Mouse (Mus musculus): ENCODE results near the gene Nrcam. TPM values are rescaled to one million over a fixed set of nuclear protein-coding genes. Genes with fewer than 3 reads are reported as not detected.

The Nrcam gene
- polyA plus RNA-seq, 1 experiment from 2014 or later = 133 TPM

GRCm38 (mm10) chr12:44453791-44454190 lies 125.1 kb downstream of the Nrcam start:
- Histone ChIP-seq H3K4me1 (replicated peaks) (0 out of 2 replicates have a peak, but pooled peaks cover 11% of the 10 kb centered on the region), H3K27ac (no peak overlapping the region), H3K27me3 (no peaks in the 10 kb centered on the region), H3K9me3 (no peaks in the 10 kb centered on the region), H3K4me2 (no peak overlapping the region), H3K4me3 (no peak overlapping the region), H3K9ac (no peak overlapping the region), H3K36me3 (no peaks in the 10 kb centered on the region)
- ATAC-seq (ENCODE audit: low FRiP score) = no peak
- WGBS = 74% methylated on average over 4 of the region's 4 CpGs

- Histone ChIP-seq H3K4me2 (no peak overlapping the region), H3K4me3 (no peak overlapping the region), H3K9ac (no peak overlapping the region), H3K9me3 (no peaks in the 10 kb centered on the region), H3K4me1 (replicated peaks) (peaks cover 23% of the 10 kb centered on the region), H3K27me3 (no peaks in the 10 kb centered on the region), H3K36me3 (no peaks in the 10 kb centered on the region), H3K27ac (no peak overlapping the region)
- ATAC-seq (ENCODE audit: low FRiP score) = no peak
- 79% methylated on average over 4 of the region's 4 CpGs for WGBS
Observed at GRCm38 (mm10) chr12:44457961-44458360, 129.3 kb downstream of the Nrcam start.

- Histone ChIP-seq H3K9me3 (no peaks in the 10 kb centered on the region), H3K4me1 (replicated peaks) (peaks cover 27% of the 10 kb centered on the region), H3K27me3 (no peaks in the 10 kb centered on the region), H3K36me3 (no peaks in the 10 kb centered on the region), H3K9ac (no peak overlapping the region; the same call in 1 of the 2 replicates), H3K27ac (peak overlapping the region; percentile 85), H3K4me3 (no peak overlapping the region), H3K4me2 (peak overlapping the region; percentile 23; the same call in 1 of the 2 replicates)
- ATAC-seq (ENCODE audit: low FRiP score) = peak; percentile 91
- 20% methylated on average over 4 of the region's 4 CpGs for WGBS
Observed at GRCm38 (mm10) chr12:44462436-44462835, 133.8 kb downstream of the Nrcam start.

- 14% methylated on average over 6 of the region's 6 CpGs for WGBS
- no peaks in the 10 kb centered on the region for H3K9me3 ChIP-seq
- H3K4me2 ChIP-seq = 0 out of 2 replicates have a peak overlapping the region, but pooled peaks have one; percentile 23
- no peak overlapping the region; the same call in 1 of the 2 replicates for H3K9ac ChIP-seq
- no peaks in the 10 kb centered on the region for H3K36me3 ChIP-seq
- H3K27me3 ChIP-seq = no peaks in the 10 kb centered on the region
- ATAC-seq (ENCODE audit: low FRiP score) = peak; percentile 76
- peaks cover 27% of the 10 kb centered on the region for H3K4me1 ChIP-seq (replicated peaks)
- peak overlapping the region; percentile 85 for H3K27ac ChIP-seq
- H3K4me3 ChIP-seq = no peak overlapping the region
Observed at GRCm38 (mm10) chr12:44462976-44463375, 134.3 kb downstream of the Nrcam start.

GRCm38 (mm10) chr12:44471073-44471472 lies 142.4 kb downstream of the Nrcam start:
- Histone ChIP-seq H3K4me1 (replicated peaks) (peaks cover 10% of the 10 kb centered on the region; the same call in 1 of the 2 replicates), H3K36me3 (no peaks in the 10 kb centered on the region), H3K27ac (peak overlapping the region; percentile 36; the same call in 1 of the 2 replicates), H3K9ac (no peak overlapping the region), H3K27me3 (no peaks in the 10 kb centered on the region), H3K4me2 (no peak overlapping the region), H3K4me3 (no peak overlapping the region), H3K9me3 (no peaks in the 10 kb centered on the region)
- ATAC-seq (ENCODE audit: low FRiP score) = 0 out of 2 replicates have a peak, but pooled peaks have one; percentile 57
- WGBS = 49% methylated on average over 5 of the region's 5 CpGs

- no peak overlapping the region for H3K4me2 ChIP-seq
- no peak for ATAC-seq (ENCODE audit: low FRiP score)
- H3K4me3 ChIP-seq = no peak overlapping the region
- no peaks in the 10 kb centered on the region for H3K27me3 ChIP-seq
- no peak overlapping the region for H3K9ac ChIP-seq
- H3K27ac ChIP-seq = no peak overlapping the region
- H3K4me1 ChIP-seq (replicated peaks) = peaks cover 17% of the 10 kb centered on the region
- H3K36me3 ChIP-seq = no peaks in the 10 kb centered on the region
- no peaks in the 10 kb centered on the region for H3K9me3 ChIP-seq
Observed at GRCm38 (mm10) chr12:44475355-44475754, 146.7 kb downstream of the Nrcam start.

GRCm38 (mm10) chr12:44479260-44480030 lies 150.8 kb downstream of the Nrcam start:
- H3K27ac ChIP-seq = peak overlapping the region; percentile 67; the same call in 1 of the 2 replicates
- H3K9ac ChIP-seq = no peak overlapping the region
- WGBS = 55% methylated on average over 6 of the region's 6 CpGs
- peaks cover 17% of the 10 kb centered on the region for H3K4me1 ChIP-seq (replicated peaks)
- no peaks in the 10 kb centered on the region for H3K36me3 ChIP-seq
- H3K4me3 ChIP-seq = no peak overlapping the region
- H3K27me3 ChIP-seq = no peaks in the 10 kb centered on the region
- no peak overlapping the region for H3K4me2 ChIP-seq
- ATAC-seq (ENCODE audit: low FRiP score) = peak; percentile 49; the same call in 1 of the 2 replicates
- no peaks in the 10 kb centered on the region for H3K9me3 ChIP-seq

GRCm38 (mm10) chr12:44480031-44480419 lies 151.3 kb downstream of the Nrcam start:
- Histone ChIP-seq H3K27me3 (no peaks in the 10 kb centered on the region), H3K4me1 (replicated peaks) (peaks cover 17% of the 10 kb centered on the region), H3K9ac (no peak overlapping the region), H3K27ac (peak overlapping the region; percentile 67; the same call in 1 of the 2 replicates), H3K4me3 (no peak overlapping the region), H3K9me3 (no peaks in the 10 kb centered on the region), H3K4me2 (no peak overlapping the region), H3K36me3 (no peaks in the 10 kb centered on the region)
- ATAC-seq (ENCODE audit: low FRiP score) = no peak
- WGBS = 59% methylated on average over 2 of the region's 2 CpGs

GRCm38 (mm10) chr12:44481415-44481814 lies 152.7 kb downstream of the Nrcam start:
- Histone ChIP-seq H3K36me3 (no peaks in the 10 kb centered on the region), H3K9ac (no peak overlapping the region), H3K4me3 (no peak overlapping the region), H3K4me1 (replicated peaks) (peaks cover 17% of the 10 kb centered on the region), H3K9me3 (no peaks in the 10 kb centered on the region), H3K4me2 (no peak overlapping the region), H3K27me3 (no peaks in the 10 kb centered on the region), H3K27ac (no peak overlapping the region)
- WGBS = 45% methylated on average over 3 of the region's 3 CpGs
- ATAC-seq (ENCODE audit: low FRiP score) = 0 out of 2 replicates have a peak, but pooled peaks have one; percentile 24

GRCm38 (mm10) chr12:44492759-44493479 lies 164.2 kb downstream of the Nrcam start:
- Histone ChIP-seq H3K4me3 (no peak overlapping the region), H3K4me1 (replicated peaks) (peaks cover 3% of the 10 kb centered on the region), H3K27me3 (no peaks in the 10 kb centered on the region), H3K4me2 (no peak overlapping the region), H3K9me3 (no peaks in the 10 kb centered on the region), H3K36me3 (no peaks in the 10 kb centered on the region), H3K9ac (no peak overlapping the region), H3K27ac (no peak overlapping the region)
- 31% methylated on average over 5 of the region's 5 CpGs for WGBS
- no peak for ATAC-seq (ENCODE audit: low FRiP score)

GRCm38 (mm10) chr12:44497762-44498161 lies 169.1 kb downstream of the Nrcam start:
- H3K4me2 ChIP-seq = no peak overlapping the region
- 80% methylated on average over 2 of the region's 2 CpGs for WGBS
- ATAC-seq (ENCODE audit: low FRiP score) = no peak
- H3K36me3 ChIP-seq = no peaks in the 10 kb centered on the region
- H3K4me1 ChIP-seq (replicated peaks) = peaks cover 32% of the 10 kb centered on the region
- H3K9ac ChIP-seq = no peak overlapping the region
- no peak overlapping the region for H3K4me3 ChIP-seq
- no peak overlapping the region for H3K27ac ChIP-seq
- H3K27me3 ChIP-seq = no peaks in the 10 kb centered on the region
- H3K9me3 ChIP-seq = no peaks in the 10 kb centered on the region

- no peak for ATAC-seq (ENCODE audit: low FRiP score)
- no peaks in the 10 kb centered on the region for H3K27me3 ChIP-seq
- H3K4me3 ChIP-seq = no peak overlapping the region
- 24% methylated on average over 5 of the region's 5 CpGs for WGBS
- H3K36me3 ChIP-seq = no peaks in the 10 kb centered on the region
- no peak overlapping the region for H3K9ac ChIP-seq
- H3K9me3 ChIP-seq = no peaks in the 10 kb centered on the region
- H3K4me1 ChIP-seq (replicated peaks) = peaks cover 32% of the 10 kb centered on the region
- H3K27ac ChIP-seq = peak overlapping the region; percentile 14
- H3K4me2 ChIP-seq = no peak overlapping the region; the same call in 1 of the 2 replicates
Observed at GRCm38 (mm10) chr12:44498872-44499271, 170.2 kb downstream of the Nrcam start.
